Mouse (Mus musculus) adrenal gland, postnatal 10 days (tissue): ENCODE results near the gene Zfp709. TPM values are rescaled to one million over a fixed set of nuclear protein-coding genes. Genes with fewer than 3 reads are reported as not detected.
"Not testable (repeated sequence)": the region's sequence is repeated elsewhere in the genome, so short reads cannot be mapped to it uniquely, and the experiment has no call there.

Source experiments
- DNase-seq: peaks from one replicate; pipeline ENCODE4 v3.0.0; 2021; ENCODE audit warnings: mixed read lengths
- total RNA-seq, 2 experiments: library from RNA; stranded (reverse); gene quantifications; 2 replicates each; pipeline ENCODE4 v1.2.3; 2021

Zfp709 gene
- total RNA-seq, 2 experiments from 2014 or later = 7.6 to 9.4 TPM

DNA sequence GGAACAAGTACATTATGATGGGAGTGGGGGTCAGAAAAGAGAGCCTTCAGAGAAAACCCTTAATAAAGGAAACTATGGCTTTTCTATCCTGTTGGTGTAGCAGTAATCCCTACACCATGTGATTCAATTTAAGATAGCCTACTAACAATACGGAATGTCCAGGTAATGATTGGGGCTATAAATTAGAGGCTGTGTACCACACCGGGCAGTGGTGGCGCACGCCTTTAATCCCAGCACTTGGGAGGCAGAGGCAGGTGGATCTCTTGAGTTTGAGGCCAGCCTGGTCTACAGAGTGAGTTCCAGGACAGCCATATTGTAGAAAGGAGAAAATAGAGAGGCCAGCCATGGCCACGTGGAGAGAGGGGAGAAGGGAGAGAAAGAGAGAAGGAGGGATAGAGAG, 44.0 kb downstream of the Zfp709 start:
- DNase-seq = no peak

DNA sequence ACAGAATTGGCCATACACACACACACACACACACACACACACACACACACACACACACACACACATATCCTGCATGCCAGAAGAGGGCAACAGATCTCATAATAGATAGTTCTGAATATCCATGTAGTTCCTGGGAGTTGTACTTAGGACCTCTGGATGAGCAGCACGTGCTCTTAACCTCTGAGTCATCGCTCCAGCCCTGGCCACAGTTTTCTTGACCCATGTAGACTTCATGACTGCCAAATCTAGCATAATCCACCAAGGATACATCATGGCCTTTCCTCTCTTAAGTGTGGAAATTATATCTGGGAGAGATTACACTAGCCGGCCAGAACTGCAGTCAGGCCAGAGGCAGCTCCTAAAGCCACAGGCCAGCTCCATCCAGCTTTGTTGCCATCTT, 44.7 kb downstream of the Zfp709 start:
- peak; percentile 13 for DNase-seq

DNA sequence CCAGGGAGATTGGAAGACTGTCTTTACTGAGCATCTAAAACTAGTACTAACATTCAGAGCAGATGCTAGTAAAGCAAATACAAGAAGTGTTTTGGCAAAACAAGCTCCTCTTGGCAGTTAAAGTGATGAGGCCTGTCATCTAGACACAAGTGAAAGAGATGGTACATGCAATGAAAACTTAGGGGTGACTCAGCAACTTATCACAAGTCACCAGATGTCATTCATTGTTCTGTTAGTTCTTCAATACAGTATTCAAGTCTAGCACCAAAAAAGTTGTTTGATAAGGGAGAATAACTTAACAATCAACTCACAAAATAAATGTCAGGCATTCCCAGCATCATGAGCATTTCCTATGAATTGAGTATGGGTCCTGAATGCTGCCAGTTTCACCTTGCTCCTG, 46.0 kb downstream of the Zfp709 start:
- DNase-seq = no peak

DNA sequence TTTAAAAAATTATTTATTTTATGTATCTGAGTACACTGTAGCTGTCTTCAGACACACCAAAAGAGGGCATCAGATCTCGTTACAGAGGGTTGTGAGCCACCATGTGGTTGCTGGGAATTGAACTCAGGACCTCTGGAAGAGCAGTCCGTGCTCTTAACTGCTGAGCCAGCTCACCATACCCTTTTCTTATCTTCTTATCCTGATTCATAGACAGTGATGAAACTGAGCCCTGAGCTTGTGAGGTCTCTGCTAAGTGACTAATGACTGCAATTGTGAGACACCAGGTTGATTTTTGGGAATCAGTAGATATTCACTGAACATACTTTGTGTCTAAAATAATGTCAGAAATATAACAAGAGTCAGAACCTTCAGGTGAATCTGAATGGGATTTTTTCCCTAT, 56.2 kb downstream of the Zfp709 start:
- DNase-seq = not testable (repeated sequence)

DNA sequence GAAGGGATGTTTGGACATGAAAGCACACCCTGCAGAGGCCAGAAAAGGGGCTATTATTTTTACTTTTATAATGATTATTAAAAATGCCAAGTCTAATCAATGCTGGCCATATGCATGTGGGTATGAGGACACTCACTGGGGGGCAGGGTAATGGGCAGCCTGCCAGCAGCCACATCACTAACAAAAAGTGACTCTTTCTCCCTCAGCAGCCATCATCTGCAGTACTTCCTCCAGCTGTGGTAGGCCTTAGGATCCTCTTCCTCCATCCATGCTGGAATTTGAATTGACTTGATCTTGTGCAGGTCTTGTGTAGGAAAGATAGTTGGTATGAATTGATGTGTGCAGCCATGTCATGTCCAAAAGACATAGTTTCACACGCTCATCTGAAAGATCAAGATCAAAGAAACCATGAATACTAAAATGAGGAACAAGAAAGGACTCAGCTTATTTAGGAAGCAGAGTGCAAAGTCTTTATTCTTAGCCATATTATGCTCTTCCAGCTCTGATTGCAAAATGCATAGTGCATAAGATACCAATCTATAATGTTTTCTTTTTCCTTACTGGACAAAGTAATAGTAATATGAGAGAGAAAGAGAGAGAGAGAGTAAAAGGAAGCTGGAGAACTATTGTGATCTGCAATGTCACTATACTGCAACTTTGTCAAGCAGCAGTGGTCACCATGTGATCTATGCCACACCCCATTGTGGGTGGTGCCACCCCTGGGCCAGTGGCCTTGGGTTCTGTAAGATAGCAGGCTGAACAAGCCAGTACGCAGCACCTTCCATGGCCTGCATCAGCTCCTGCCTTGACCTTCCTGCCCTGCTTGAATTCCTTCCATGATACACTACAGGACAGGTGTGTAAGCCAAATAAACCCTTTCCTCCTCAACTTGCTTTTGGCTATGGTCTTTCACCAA, 58.7 kb downstream of the Zfp709 start:
- DNase-seq = no peak

DNA sequence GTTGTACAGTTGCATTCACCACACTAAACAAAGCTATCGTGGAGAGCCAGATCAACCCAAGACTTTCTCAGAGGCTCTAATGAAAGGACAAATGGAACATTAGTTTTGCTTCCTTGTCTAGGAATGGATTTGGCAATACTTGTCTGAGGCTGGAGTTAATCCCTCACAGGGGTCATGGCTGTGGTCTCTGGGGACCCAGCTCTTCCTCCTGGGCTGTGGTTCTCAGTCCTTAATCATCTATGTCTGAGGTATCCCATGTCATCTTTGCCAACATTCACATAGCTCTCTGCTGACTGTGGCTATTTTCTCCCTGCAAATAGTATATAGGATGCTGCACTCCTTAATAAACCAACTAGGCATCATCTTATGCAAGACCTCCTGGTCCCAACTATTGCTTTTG, 60.0 kb downstream of the Zfp709 start:
- DNase-seq = no peak

Other genes starting within 250 kb of the Zfp709 start
- 1 to 10 TPM; 3.8 to 7.1 TPM for gene Unc13a, start 210.3 kb upstream of the Zfp709 start, total RNA-seq
- 10 to 100 TPM; 18.5 to 25.9 TPM for gene Jak3, start 205.7 kb upstream of the Zfp709 start, total RNA-seq
- gene Insl3, start 192.8 kb upstream of the Zfp709 start, total RNA-seq = 10 to 100 TPM in 1 of 2 experiments, 1 to 10 TPM in 1; 7.3 to 10.8 TPM
- 1 to 10 TPM; 6.4 to 6.7 TPM for gene B3gnt3, start 180.2 kb upstream of the Zfp709 start, total RNA-seq
- 1 to 10 TPM; 4.8 to 8.4 TPM for gene Fcho1, start 156.3 kb upstream of the Zfp709 start, total RNA-seq
- 1 to 10 TPM; 3.7 to 7.0 TPM for gene Zfp882, start 26.6 kb downstream of the Zfp709 start, total RNA-seq
- gene Zfp617, start 26.6 kb downstream of the Zfp709 start, total RNA-seq = 10 to 100 TPM; 29.8 to 33.9 TPM
- 10 to 100 TPM; 15.4 to 25.9 TPM for gene Zfp961, start 69.0 kb downstream of the Zfp709 start, total RNA-seq
- 1 to 10 TPM; 1.7 to 1.8 TPM for gene Cyp4f18, start 127.6 kb downstream of the Zfp709 start, total RNA-seq
- not detected for gene Olfr372, start 159.2 kb downstream of the Zfp709 start, total RNA-seq
- gene Olfr373, start 201.2 kb downstream of the Zfp709 start, total RNA-seq = not detected
- not detected for gene Olfr374, start 225.0 kb downstream of the Zfp709 start, total RNA-seq